13 mouse cellular contexts compared by ENCODE assay signal in genomic region chr10:67043236-67043635, GRCm38 (mm10). TPM values are rescaled to one million over a fixed set of nuclear protein-coding genes. Genes with fewer than 3 reads are reported as not detected.
A peak's percentile ranks its signal among the peaks of the same experiment; 100 is the strongest.
DNase-seq lines count a peak whose midpoint lies in the region; ATAC-seq and TF ChIP-seq lines count a peak whose summit lies in the region.
"Had no signal": no experiment of that assay in that cellular context is flagged by ENCODE, and none has a peak within 500 bp of the region (broad histone marks: within the 10 kb centered on the region; RNA-seq: fewer than 3 reads in every experiment).

No protein-coding gene starts in this region.

- peak overlapping the region; percentile 80 for H3K27ac ChIP-seq in liver, adult 2 months (replicated peaks; ENCODE audit: insufficient read depth, low read depth, low read length)
- peak overlapping the region; percentile 72 for H3K27ac ChIP-seq in bone marrow macrophage, adult 2 months (ENCODE audit: insufficient read depth, low read depth, low read length)
- 0 out of 2 replicates have a peak overlapping the region, but pooled peaks have one; percentile 36 for H3K27ac ChIP-seq in kidney, embryonic 16.5 days (ENCODE audit: low read length)
- H3K27ac ChIP-seq: limb, embryonic 13.5 days had no signal

- no peaks in the 10 kb centered on the region for H3K27me3 ChIP-seq in liver, adult 2 months (ENCODE audit: control insufficient read depth, insufficient read depth, low read length)
- H3K27me3 ChIP-seq in kidney, embryonic 16.5 days (ENCODE audit: insufficient read depth, low read length) = no peaks in the 10 kb centered on the region
- H3K27me3 ChIP-seq: limb, embryonic 13.5 days had no signal

- no peak for TF ChIP-seq CTCF in liver, adult 2 months (IDR thresholded peaks at IDR 0.05; ENCODE audit: low read depth, low read length)
- TF ChIP-seq CTCF in bone marrow macrophage, adult 2 months (IDR thresholded peaks at IDR 0.05; ENCODE audit: low read depth, low read length) = no peak

- DNase-seq in liver, adult 2 months (ENCODE audit: extremely low read depth, low read depth, low spot score) = peak; percentile 63
- no peak for DNase-seq in liver
- no peak for DNase-seq in retina, postnatal 1 day
- DNase-seq in urinary bladder, adult 2 months (ENCODE audit: low spot score) = no peak
- no peak for DNase-seq in spleen, adult 18-20 months
- DNase-seq: adrenal gland, postnatal 36 days; cerebellum, adult 2 months; layer of hippocampus, postnatal 36 days; lung, postnatal 4 days had no signal

- H3K79me2 ChIP-seq in liver, adult 2 months (ENCODE audit: control insufficient read depth, insufficient read depth, low read length) = peaks cover 20% of the 10 kb centered on the region

- 75% methylated on average over 7 of the region's 7 CpGs for WGBS in liver, adult 2 months
- WGBS in kidney, embryonic 16.5 days = 74% methylated on average over 7 of the region's 7 CpGs

- H3K4me3 ChIP-seq in liver, adult 2 months (ENCODE audit: insufficient read depth, low read depth, low read length) = no peak overlapping the region
- no peak overlapping the region for H3K4me3 ChIP-seq in bone marrow macrophage, adult 2 months (ENCODE audit: insufficient read depth, low read length)
- H3K4me3 ChIP-seq in kidney, embryonic 16.5 days (ENCODE audit: low read length) = no peak overlapping the region
- H3K4me3 ChIP-seq: limb, embryonic 13.5 days had no signal

- H3K4me1 ChIP-seq in liver, adult 2 months (ENCODE audit: control insufficient read depth, insufficient read depth, low read length) = peaks cover 27% of the 10 kb centered on the region
- H3K4me1 ChIP-seq in bone marrow macrophage, adult 2 months (ENCODE audit: control insufficient read depth, insufficient read depth, low read length) = peaks cover 37% of the 10 kb centered on the region
- H3K4me1 ChIP-seq in kidney, embryonic 16.5 days (ENCODE audit: insufficient read depth, low read length) = peaks cover 14% of the 10 kb centered on the region

- no peak for ATAC-seq in kidney, embryonic 16.5 days (ENCODE audit: low FRiP score, low TSS enrichment)
- ATAC-seq in megakaryocyte progenitor cell, adult 5-6 weeks (replicated peaks; ENCODE audit: poor library complexity) = peak; percentile 74

- no peaks in the 10 kb centered on the region for H3K36me3 ChIP-seq in liver, adult 2 months (ENCODE audit: control insufficient read depth, insufficient read depth, low read length)
- no peaks in the 10 kb centered on the region for H3K36me3 ChIP-seq in kidney, embryonic 16.5 days (ENCODE audit: insufficient read depth, low read length)
- H3K36me3 ChIP-seq: limb, embryonic 13.5 days had no signal

- no peak overlapping the region for H3K9ac ChIP-seq in liver, adult 2 months (ENCODE audit: low read depth, low read length)
- H3K9ac ChIP-seq in kidney, embryonic 16.5 days (replicated peaks; ENCODE audit: low read length) = no peak overlapping the region
- H3K9ac ChIP-seq: limb, embryonic 13.5 days had no signal

- no peak overlapping the region for H3K4me2 ChIP-seq in kidney, embryonic 16.5 days (replicated peaks; ENCODE audit: low read depth, low read length)
- H3K4me2 ChIP-seq: limb, embryonic 13.5 days had no signal

- no peak for TF ChIP-seq POLR2A in liver, adult 2 months (IDR thresholded peaks at IDR 0.05; ENCODE audit: extremely low read depth, insufficient read depth, low read length)
- no peak for TF ChIP-seq POLR2A in bone marrow macrophage, adult 2 months (IDR thresholded peaks at IDR 0.05; ENCODE audit: borderline replicate concordance, low read depth, low read length)

- no peaks in the 10 kb centered on the region for H3K9me3 ChIP-seq in kidney, embryonic 16.5 days (ENCODE audit: low read length)

RNA-seq across cellular contexts. Expression of gene Jmjd1c, which starts 52.7 kb away (rescaled TPM):
- total RNA-seq in liver, adult 2 months (2014; rRNA removed) = 44.8 and 48.3 TPM in 2 replicates
- 5.7 and 5.8 TPM in 2 replicates for polyA plus RNA-seq in liver, adult 2 months (2012; rRNA removed)
- polyA plus RNA-seq in bone marrow macrophage, adult 2 months (2012; ENCODE audit: insufficient read depth, insufficient read length, missing spikeins) = 66.2 and 69.2 TPM in 2 replicates
- polyA plus RNA-seq in kidney, embryonic 16.5 days (2015; fragmentation: Nextera tagmentation; extraction: Ambion mirVana) = 30.5 and 33.7 TPM in 2 replicates
- total RNA-seq in megakaryocyte progenitor cell, adult 5-6 weeks (2015) = 82.6 and 124 TPM in 2 replicates
- 49.5 and 79.8 TPM in 2 replicates for total RNA-seq in megakaryocyte progenitor cell, adult 5-6 weeks (2017)
- polyA plus RNA-seq in urinary bladder, adult 2 months (2012; rRNA removed) = 28.3 and 31.8 TPM in 2 replicates

RNA-seq across cellular contexts. Expression of gene Reep3, which starts 53.5 kb away (rescaled TPM):
- total RNA-seq in liver, adult 2 months (2014; rRNA removed) = 36.1 and 38.8 TPM in 2 replicates
- polyA plus RNA-seq in liver, adult 2 months (2012; rRNA removed) = 21.6 and 24.8 TPM in 2 replicates
- polyA plus RNA-seq in bone marrow macrophage, adult 2 months (2012; ENCODE audit: insufficient read depth, insufficient read length, missing spikeins) = 62.9 and 69.2 TPM in 2 replicates
- polyA plus RNA-seq in kidney, embryonic 16.5 days (2015; fragmentation: Nextera tagmentation; extraction: Ambion mirVana) = 41.6 and 51.0 TPM in 2 replicates
- total RNA-seq in megakaryocyte progenitor cell, adult 5-6 weeks (2015) = 25.3 and 28.7 TPM in 2 replicates
- total RNA-seq in megakaryocyte progenitor cell, adult 5-6 weeks (2017) = 12.1 and 12.2 TPM in 2 replicates
- polyA plus RNA-seq in urinary bladder, adult 2 months (2012; rRNA removed) = 50.7 and 62.2 TPM in 2 replicates
